Mouse (Mus musculus) spleen, adult 2 months (tissue): ENCODE data around the gene Hk2.

Experiments
- CTCF ChIP-seq: fragments of 200-500 bp; IDR thresholded peaks from 2 replicates; pipeline ENCODE4 v1.5.1; 2011; ENCODE audit warnings: mild to moderate bottlenecking, inconsistent platforms; ENCODE audit not compliant: insufficient read depth, insufficient read length, insufficient replicate concordance; ENCODE audit errors: extremely low read depth
- POLR2A ChIP-seq: fragments of 200-500 bp; IDR thresholded peaks from 2 replicates; pipeline ENCODE4 v1.6.1; 2011; ENCODE audit warnings: low read depth, low read length, inconsistent platforms

GRCm38 (mm10) chr6:82756216-82756615 lies 18.0 kb downstream of the Hk2 start:
- no peak for TF ChIP-seq CTCF
- no peak for TF ChIP-seq POLR2A
